Mouse (Mus musculus): ENCODE results near the gene Trex1.

Trex1 gene

GRCm38 (mm10) chr9:109051651-109052489 is 7.7 kb downstream of the Trex1 start:
- no peak for DNase-seq (ENCODE audit: low read depth, low spot score)

- DNase-seq (ENCODE audit: low read depth, low spot score): no peak
These were observed 8.5 kb downstream of the Trex1 start for GRCm38 (mm10) chr9:109051011-109051501.

GRCm38 (mm10) chr9:109050674-109050997 is 8.9 kb downstream of the Trex1 start:
- DNase-seq (ENCODE audit: low read depth, low spot score): no peak

- no peak for DNase-seq (ENCODE audit: low read depth, low spot score)
These were observed 9.4 kb downstream of the Trex1 start for GRCm38 (mm10) chr9:109049996-109050673.

GRCm38 (mm10) chr9:109049316-109049715 is 10.2 kb downstream of the Trex1 start:
- DNase-seq (ENCODE audit: low read depth, low spot score): no peak

GRCm38 (mm10) chr9:109046306-109046705 is 13.2 kb downstream of the Trex1 start:
- DNase-seq (ENCODE audit: low read depth, low spot score): peak; percentile 33

- DNase-seq (ENCODE audit: low read depth, low spot score): no peak
These were observed 18.2 kb downstream of the Trex1 start for GRCm38 (mm10) chr9:109041351-109041750.

GRCm38 (mm10) chr9:109040906-109041305 is 18.6 kb downstream of the Trex1 start:
- DNase-seq (ENCODE audit: low read depth, low spot score): no peak

GRCm38 (mm10) chr9:109040216-109040615 is 19.3 kb downstream of the Trex1 start:
- DNase-seq (ENCODE audit: low read depth, low spot score): no peak

GRCm38 (mm10) chr9:109039681-109040080 is 19.9 kb downstream of the Trex1 start:
- no peak for DNase-seq (ENCODE audit: low read depth, low spot score)

GRCm38 (mm10) chr9:109038901-109039364 is 20.6 kb downstream of the Trex1 start:
- no peak for DNase-seq (ENCODE audit: low read depth, low spot score)

GRCm38 (mm10) chr9:109038086-109038895 is 21.2 kb downstream of the Trex1 start, which contains the start of gene Shisa5:
Shisa5 (plus strand) TSS chr9:109038565.
- DNase-seq (ENCODE audit: low read depth, low spot score): peak; percentile 63

GRCm38 (mm10) chr9:109032435-109032834 is 27.1 kb downstream of the Trex1 start:
- DNase-seq (ENCODE audit: low read depth, low spot score): no peak

- no peak for DNase-seq (ENCODE audit: low read depth, low spot score)
These were observed 27.8 kb downstream of the Trex1 start for GRCm38 (mm10) chr9:109031686-109032085.

GRCm38 (mm10) chr9:109031001-109031400 is 28.5 kb downstream of the Trex1 start:
- DNase-seq (ENCODE audit: low read depth, low spot score): no peak

GRCm38 (mm10) chr9:109030312-109030711 is 29.2 kb downstream of the Trex1 start:
- DNase-seq (ENCODE audit: low read depth, low spot score): no peak

GRCm38 (mm10) chr9:109028919-109029318 is 30.6 kb downstream of the Trex1 start:
- no peak for DNase-seq (ENCODE audit: low read depth, low spot score)

GRCm38 (mm10) chr9:109028421-109028820 is 31.1 kb downstream of the Trex1 start:
- no peak for DNase-seq (ENCODE audit: low read depth, low spot score)

GRCm38 (mm10) chr9:109027521-109027920 is 32.0 kb downstream of the Trex1 start:
- no peak for DNase-seq (ENCODE audit: low read depth, low spot score)

GRCm38 (mm10) chr9:109022866-109023685 is 36.5 kb downstream of the Trex1 start:
- no peak for DNase-seq (ENCODE audit: low read depth, low spot score)

GRCm38 (mm10) chr9:109021428-109021827 is 38.1 kb downstream of the Trex1 start:
- no peak for DNase-seq (ENCODE audit: low read depth, low spot score)

All from forelimb bud, embryonic 11.5 days (tissue).